Mouse (Mus musculus) kidney, embryonic 16.5 days (tissue): ENCODE results near the gene Tns1. TPM values are rescaled to one million over a fixed set of nuclear protein-coding genes. Genes with fewer than 3 reads are reported as not detected.
A peak's percentile ranks its signal among the peaks of the same experiment; 100 is the strongest.

Experiments
- ATAC-seq: fragments of 200-750 bp; cut with Nextera tagmentation; 2 replicates; pipeline ENCODE4 v1.8.0; 2017; ENCODE audit warnings: moderate TSS enrichment; ENCODE audit not compliant: low FRiP score, low TSS enrichment
- H3K27ac ChIP-seq: fragments of 300-500 bp; sonication (generic); 2 replicates; pipeline ENCODE4 v1.5.1; 2014; ENCODE audit warnings: low read length
- H3K27me3 ChIP-seq: fragments of 300-500 bp; sonication (generic); 2 replicates; pipeline ENCODE4 v1.6.1; 2014; ENCODE audit warnings: low read length, control low read depth, mixed read lengths; ENCODE audit not compliant: insufficient read depth
- H3K36me3 ChIP-seq: fragments of 300-500 bp; sonication (generic); 2 replicates; pipeline ENCODE4 v1.6.1; 2014; ENCODE audit warnings: low read length, control low read depth, mixed read lengths; ENCODE audit not compliant: insufficient read depth
- H3K4me1 ChIP-seq: fragments of 300-500 bp; sonication (generic); 2 replicates; pipeline ENCODE4 v1.6.1; 2014; ENCODE audit warnings: low read length, control low read depth, mixed read lengths; ENCODE audit not compliant: insufficient read depth
- H3K4me2 ChIP-seq: fragments of 300-500 bp; sonication (generic); replicated peaks from 2 replicates; pipeline ENCODE4 v1.6.1; 2014; ENCODE audit warnings: low read depth, low read length
- H3K4me3 ChIP-seq: fragments of 300-500 bp; sonication (generic); 2 replicates; pipeline ENCODE4 v1.5.1; 2014; ENCODE audit warnings: mild to moderate bottlenecking, low read length
- H3K9ac ChIP-seq: fragments of 300-500 bp; sonication (generic); replicated peaks from 2 replicates; pipeline ENCODE4 v1.6.1; 2014; ENCODE audit warnings: low read length
- H3K9me3 ChIP-seq: fragments of 300-500 bp; sonication (generic); 2 replicates; pipeline ENCODE4 v1.6.1; 2016; ENCODE audit warnings: low read length, control low read depth
- WGBS: fragments of 180-500 bp; shearing (Covaris S2); extraction: QIAGEN DNeasy Blood & Tissue Kit; methylation state at CpG from one replicate; pipeline ENCODE4 v1.1.7; 2014; 5-methylcytosine and 5-hydroxymethylcytosine counted together
- polyA plus RNA-seq: library from polyadenylated mRNA; unstranded; fragments of >200 nt; fragmentation: Nextera tagmentation; extraction: Ambion mirVana; gene quantifications from 2 replicates; pipeline ENCODE4 v1.2.1, GENCODE M21; 2015

The Tns1 gene
- polyA plus RNA-seq, 1 experiment from 2014 or later: 77.3 TPM

- WGBS: 62% methylated on average over 4 of the region's 4 CpGs
- H3K9ac ChIP-seq: peak overlapping the region; percentile 46
Observed at GRCm38 (mm10) chr1:74033407-74033806, 90.8 kb downstream of the Tns1 start.

GRCm38 (mm10) chr1:74032966-74033365, 91.3 kb downstream of the Tns1 start:
- H3K27me3 ChIP-seq: no peaks in the 10 kb centered on the region
- H3K4me2 ChIP-seq: peak overlapping the region; percentile 59
- H3K4me1 ChIP-seq: peaks cover 100% of the 10 kb centered on the region
- ATAC-seq: no peak
- WGBS: 83% methylated on average over 5 of the region's 5 CpGs
- H3K27ac ChIP-seq: peak overlapping the region; percentile 91
- H3K4me3 ChIP-seq: 0 out of 2 replicates have a peak overlapping the region, but pooled peaks have one; percentile 9
- H3K36me3 ChIP-seq: no peaks in the 10 kb centered on the region
- H3K9me3 ChIP-seq: no peaks in the 10 kb centered on the region
- H3K9ac ChIP-seq: peak overlapping the region; percentile 46

More at GRCm38 (mm10) chr1:74033407-74033806, 90.8 kb downstream of the Tns1 start:
- H3K4me2 ChIP-seq: peak overlapping the region; percentile 59
- peak overlapping the region; percentile 91 for H3K27ac ChIP-seq
- peak overlapping the region; percentile 9; the same call in 1 of the 2 replicates for H3K4me3 ChIP-seq
- H3K9me3 ChIP-seq: no peaks in the 10 kb centered on the region
- no peaks in the 10 kb centered on the region for H3K27me3 ChIP-seq
- peaks cover 97% of the 10 kb centered on the region for H3K4me1 ChIP-seq
- no peaks in the 10 kb centered on the region for H3K36me3 ChIP-seq
- ATAC-seq: no peak

- Histone ChIP-seq H3K4me1 (peaks cover 100% of the 10 kb centered on the region), H3K9me3 (no peaks in the 10 kb centered on the region), H3K27ac (peak overlapping the region; percentile 91), H3K36me3 (no peaks in the 10 kb centered on the region), H3K9ac (peak overlapping the region; percentile 59), H3K4me2 (peak overlapping the region; percentile 59), H3K4me3 (peak overlapping the region; percentile 20), H3K27me3 (no peaks in the 10 kb centered on the region)
- ATAC-seq: no peak
- 47% methylated on average over 9 of the region's 9 CpGs for WGBS
Observed at GRCm38 (mm10) chr1:74031771-74032609, 92.3 kb downstream of the Tns1 start.

GRCm38 (mm10) chr1:74030901-74031360, 93.3 kb downstream of the Tns1 start:
- peak overlapping the region; percentile 20 for H3K4me3 ChIP-seq
- peak overlapping the region; percentile 59 for H3K9ac ChIP-seq
- peak overlapping the region; percentile 59 for H3K4me2 ChIP-seq
- H3K4me1 ChIP-seq: peaks cover 100% of the 10 kb centered on the region
- peak overlapping the region; percentile 91 for H3K27ac ChIP-seq
- H3K9me3 ChIP-seq: no peaks in the 10 kb centered on the region
- ATAC-seq: peak; percentile 81
- H3K36me3 ChIP-seq: no peaks in the 10 kb centered on the region
- 10% methylated on average over 3 of the region's 3 CpGs for WGBS
- no peaks in the 10 kb centered on the region for H3K27me3 ChIP-seq

- peak overlapping the region; percentile 91 for H3K27ac ChIP-seq
- H3K4me2 ChIP-seq: peak overlapping the region; percentile 59
Observed at GRCm38 (mm10) chr1:74030285-74030684, 94.0 kb downstream of the Tns1 start.

GRCm38 (mm10) chr1:74029669-74030068, 94.6 kb downstream of the Tns1 start:
- Histone ChIP-seq H3K36me3 (no peaks in the 10 kb centered on the region), H3K4me3 (no peak overlapping the region), H3K9ac (peak overlapping the region; percentile 59; the same call in 1 of the 2 replicates), H3K27ac (peak overlapping the region; percentile 91; the same call in 1 of the 2 replicates), H3K4me1 (peaks cover 100% of the 10 kb centered on the region), H3K27me3 (no peaks in the 10 kb centered on the region), H3K9me3 (no peaks in the 10 kb centered on the region), H3K4me2 (no peak overlapping the region)
- no peak for ATAC-seq
- WGBS: 72% methylated on average over 3 of the region's 3 CpGs

More at GRCm38 (mm10) chr1:74030285-74030684, 94.0 kb downstream of the Tns1 start:
- no peak overlapping the region for H3K4me3 ChIP-seq
- no peak for ATAC-seq
- peak overlapping the region; percentile 59 for H3K9ac ChIP-seq
- WGBS: 21% methylated on average over 1 of the region's 1 CpGs
- H3K4me1 ChIP-seq: peaks cover 100% of the 10 kb centered on the region
- H3K27me3 ChIP-seq: no peaks in the 10 kb centered on the region
- no peaks in the 10 kb centered on the region for H3K9me3 ChIP-seq
- no peaks in the 10 kb centered on the region for H3K36me3 ChIP-seq

GRCm38 (mm10) chr1:74028881-74029266, 95.4 kb downstream of the Tns1 start:
- 68% methylated on average over 5 of the region's 5 CpGs for WGBS
- no peak overlapping the region for H3K4me2 ChIP-seq
- peak overlapping the region; percentile 22; the same call in 1 of the 2 replicates for H3K27ac ChIP-seq
- H3K4me3 ChIP-seq: no peak overlapping the region
- no peak overlapping the region for H3K9ac ChIP-seq
- no peaks in the 10 kb centered on the region for H3K9me3 ChIP-seq
- no peaks in the 10 kb centered on the region for H3K27me3 ChIP-seq
- no peak for ATAC-seq
- peaks cover 100% of the 10 kb centered on the region for H3K4me1 ChIP-seq
- no peaks in the 10 kb centered on the region for H3K36me3 ChIP-seq

GRCm38 (mm10) chr1:74028118-74028880, 96.0 kb downstream of the Tns1 start:
- no peaks in the 10 kb centered on the region for H3K9me3 ChIP-seq
- no peaks in the 10 kb centered on the region for H3K36me3 ChIP-seq
- no peak for ATAC-seq
- peaks cover 96% of the 10 kb centered on the region for H3K4me1 ChIP-seq
- peak overlapping the region; percentile 91 for H3K27ac ChIP-seq
- no peaks in the 10 kb centered on the region for H3K27me3 ChIP-seq
- no peak overlapping the region for H3K4me2 ChIP-seq
- no peak overlapping the region for H3K4me3 ChIP-seq
- WGBS: 61% methylated on average over 13 of the region's 13 CpGs
- H3K9ac ChIP-seq: peak overlapping the region; percentile 35

- Histone ChIP-seq H3K4me1 (peaks cover 89% of the 10 kb centered on the region), H3K27ac (peak overlapping the region; percentile 91), H3K36me3 (no peaks in the 10 kb centered on the region), H3K9ac (peak overlapping the region; percentile 35), H3K4me2 (no peak overlapping the region), H3K9me3 (no peaks in the 10 kb centered on the region), H3K27me3 (no peaks in the 10 kb centered on the region), H3K4me3 (no peak overlapping the region)
- ATAC-seq: no peak
- WGBS: 38% methylated on average over 11 of the region's 11 CpGs
Observed at GRCm38 (mm10) chr1:74027559-74028091, 96.6 kb downstream of the Tns1 start.
